Mouse (Mus musculus): ENCODE results near the gene Kansl2.
A peak's percentile ranks its signal among the peaks of the same experiment; 100 is the strongest.

GRCm38 (mm10) chr15:98532281-98532680 lies 1.8 kb downstream of the Kansl2 start:
- TF ChIP-seq CTCF (IDR thresholded peaks at IDR 0.05; ENCODE audit: control insufficient read depth, insufficient read depth, insufficient read length): no peak
- TF ChIP-seq FOSL1 (IDR thresholded peaks at IDR 0.05; ENCODE audit: insufficient read depth, low read length, poor library complexity, severe bottlenecking): peak; percentile 89

Data from C2C12 (cell line).